Mouse (Mus musculus) urinary bladder, adult 18-20 months (tissue): ENCODE measurements around the gene Zbtb17.

Experiments
- DNase-seq, 2 experiments: peaks; one replicate each; pipeline ENCODE4 v3.0.0; 2022; ENCODE audit warnings: low spot score in 2 of 2, mixed read lengths in 2 of 2

The Zbtb17 gene

GRCm38 (mm10) chr4:141444451-141445327 lies at the start of gene Zbtb17:
Gene Zbtb17, plus strand, starts transcription at chr4:141444654.
- DNase-seq, result peak; percentile 82 to 84

GRCm38 (mm10) chr4:141394751-141395150 lies 49.7 kb upstream of the Zbtb17 start:
- no peak for DNase-seq

DNA sequence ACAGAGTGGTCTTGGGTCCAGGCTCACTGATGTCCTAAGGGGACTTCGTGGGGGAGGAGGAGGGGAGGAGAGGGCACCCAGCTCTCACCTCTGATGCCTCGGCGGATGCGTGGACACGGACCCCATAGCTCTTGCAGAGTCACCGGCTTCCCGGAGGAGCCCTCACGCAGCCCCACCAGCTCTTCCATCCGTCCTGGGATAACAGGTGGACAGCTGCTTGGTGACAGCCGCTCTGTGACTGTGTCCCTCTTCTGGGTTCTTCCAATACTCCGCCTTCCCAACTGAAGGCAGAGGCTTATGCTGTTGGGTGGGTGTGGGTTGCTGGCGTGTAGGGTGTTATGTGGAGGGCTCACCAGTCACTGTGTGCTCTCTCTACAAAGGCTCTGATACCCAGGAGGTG lies 46.6 kb upstream of the Zbtb17 start:
- no peak for DNase-seq

DNA sequence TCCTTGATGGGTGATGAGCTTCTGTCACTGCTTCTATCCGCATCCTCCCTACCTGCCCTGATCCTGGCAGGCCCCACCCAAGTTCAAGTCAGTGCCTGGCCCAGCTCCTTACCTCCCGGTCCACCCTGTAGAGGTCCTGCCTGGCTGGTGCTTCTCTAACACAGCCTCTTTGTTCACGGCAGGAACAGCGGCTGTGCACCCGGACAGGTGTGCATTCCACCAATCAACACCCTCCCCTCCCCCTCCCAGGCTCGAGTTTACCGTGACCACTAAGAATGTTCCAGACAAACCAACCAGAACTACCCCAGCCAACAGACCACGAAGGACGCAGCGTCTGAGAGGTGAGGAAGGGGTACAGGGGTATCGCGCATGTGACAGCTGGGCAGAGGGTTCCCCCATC lies 45.9 kb upstream of the Zbtb17 start, which contains the start of gene Clcnka:
Gene Clcnka (minus strand): TSS at position 180 of the 400 bp plus-strand sequence.
- no peak for DNase-seq

GRCm38 (mm10) chr4:141400171-141400570 lies 44.3 kb upstream of the Zbtb17 start:
- no peak for DNase-seq

DNA sequence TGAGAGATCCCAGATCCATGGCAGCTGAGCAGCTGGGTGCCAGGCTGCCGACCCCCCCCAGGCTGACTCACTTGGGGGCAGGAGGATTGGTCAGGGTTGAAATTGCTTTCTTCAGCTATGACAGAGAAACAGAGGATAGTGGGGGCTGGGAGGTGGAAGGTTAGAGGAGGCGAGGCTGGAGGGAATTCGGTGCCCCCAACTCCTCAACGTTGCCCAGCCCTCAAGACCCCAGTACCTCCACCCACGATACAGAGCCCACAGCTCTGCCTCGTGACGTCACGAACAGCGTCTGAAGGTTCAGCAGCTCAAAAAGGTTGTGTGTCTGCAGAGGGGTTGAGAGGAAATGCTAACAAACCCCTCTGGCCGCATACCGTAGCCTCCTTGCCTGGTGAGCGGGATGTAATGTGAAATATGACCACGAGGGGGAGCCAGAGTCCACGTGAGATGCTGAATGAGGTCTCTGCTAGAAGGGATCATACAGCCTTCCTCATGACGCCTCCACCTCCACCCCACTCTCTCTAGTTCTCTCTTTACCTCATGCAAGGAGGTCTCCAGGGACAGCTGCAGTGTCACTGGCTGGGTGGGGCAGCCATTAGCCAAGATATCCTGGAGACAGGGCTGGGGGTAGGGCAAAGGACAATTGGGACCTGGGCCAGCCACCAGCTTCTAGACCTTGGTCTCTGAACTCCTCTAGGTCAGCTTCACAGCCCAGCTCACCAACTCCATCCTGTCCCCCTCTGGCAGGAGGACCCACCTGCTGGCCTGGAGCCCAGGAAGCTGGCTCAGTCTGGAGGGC lies 39.7 kb upstream of the Zbtb17 start:
- DNase-seq, result peak; percentile 70 to 82

DNA sequence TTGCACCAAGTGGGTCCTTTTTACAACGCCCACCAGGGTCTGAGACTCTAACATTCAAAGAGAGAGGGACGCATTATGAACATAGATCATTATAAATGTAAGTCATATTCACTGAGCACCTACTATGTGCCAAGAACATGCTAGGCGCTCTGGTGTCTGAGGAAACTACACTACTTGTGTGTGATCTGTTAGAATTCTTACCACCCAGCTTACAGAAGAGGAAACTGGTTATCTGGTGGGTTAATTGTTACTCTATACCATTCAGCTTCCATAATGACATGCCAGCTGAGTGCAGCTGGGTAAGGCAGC lies 39.2 kb upstream of the Zbtb17 start:
- no peak for DNase-seq

DNA sequence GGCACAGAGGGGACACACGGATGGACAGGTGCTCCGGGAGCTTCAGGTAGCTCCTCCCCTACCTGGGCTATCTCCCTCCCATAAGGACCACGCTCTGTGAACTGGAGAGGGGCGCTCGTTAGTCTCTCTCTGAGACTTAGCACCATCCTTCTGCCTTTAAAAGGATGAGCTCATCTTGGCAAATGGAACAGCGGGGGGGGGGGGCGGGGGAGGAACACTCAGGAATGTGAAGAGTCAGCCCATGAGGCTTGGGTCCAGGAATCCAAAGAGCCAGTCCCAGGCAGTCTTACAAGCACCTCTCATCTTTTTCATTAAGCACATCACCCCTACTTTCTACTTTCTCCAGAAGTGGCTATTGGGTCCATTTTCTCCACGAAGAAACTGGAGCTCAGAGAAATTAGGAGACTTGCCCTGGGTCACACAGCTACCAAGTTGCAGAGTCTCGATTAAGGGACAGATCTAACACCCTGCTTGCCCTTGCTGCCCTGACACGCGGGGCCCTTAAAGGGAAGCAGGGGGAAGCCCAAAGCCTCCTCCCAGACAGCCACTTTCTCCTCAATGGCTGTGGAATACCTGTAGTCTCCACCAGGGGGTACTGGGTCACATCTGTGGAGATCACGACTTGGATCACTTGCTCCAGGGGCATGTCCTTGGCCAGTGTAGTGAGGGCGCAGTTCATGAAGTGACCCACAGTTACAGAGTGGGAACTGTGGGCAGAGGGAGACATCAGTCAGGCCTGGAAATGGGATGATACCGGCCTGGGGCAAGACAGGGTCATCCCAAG lies 37.7 kb upstream of the Zbtb17 start:
- DNase-seq, result peak in 1 of 2 experiments; percentile 40

DNA sequence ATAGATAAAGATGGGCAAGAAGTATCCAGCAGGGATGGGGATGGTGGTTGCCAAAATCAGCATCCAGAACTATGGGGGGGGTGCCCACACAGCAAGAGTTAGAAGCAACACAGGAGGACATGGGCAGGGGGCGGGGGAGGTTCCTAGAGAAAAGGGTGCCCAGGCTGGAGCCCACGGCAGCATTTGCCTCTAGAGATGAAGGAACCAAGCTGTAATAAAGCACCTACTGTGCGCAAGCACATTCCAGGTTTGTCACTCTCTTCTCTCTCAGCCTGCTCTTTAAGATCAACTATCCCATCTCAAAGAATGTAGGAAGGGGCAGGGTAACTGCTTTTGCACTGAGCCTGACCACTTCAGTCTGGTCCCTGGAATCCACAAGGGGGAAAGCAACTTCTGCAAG lies 35.9 kb upstream of the Zbtb17 start:
- DNase-seq, result no peak

GRCm38 (mm10) chr4:141411430-141411992 lies 32.9 kb upstream of the Zbtb17 start:
- no peak for DNase-seq

GRCm38 (mm10) chr4:141415924-141416323 lies 28.5 kb upstream of the Zbtb17 start, which contains the start of gene Clcnkb:
Gene Clcnkb, minus strand, starts transcription at chr4:141416014.
- DNase-seq, result no peak

- no peak for DNase-seq
Observed at GRCm38 (mm10) chr4:141419398-141420191, 24.9 kb upstream of the Zbtb17 start.

DNA sequence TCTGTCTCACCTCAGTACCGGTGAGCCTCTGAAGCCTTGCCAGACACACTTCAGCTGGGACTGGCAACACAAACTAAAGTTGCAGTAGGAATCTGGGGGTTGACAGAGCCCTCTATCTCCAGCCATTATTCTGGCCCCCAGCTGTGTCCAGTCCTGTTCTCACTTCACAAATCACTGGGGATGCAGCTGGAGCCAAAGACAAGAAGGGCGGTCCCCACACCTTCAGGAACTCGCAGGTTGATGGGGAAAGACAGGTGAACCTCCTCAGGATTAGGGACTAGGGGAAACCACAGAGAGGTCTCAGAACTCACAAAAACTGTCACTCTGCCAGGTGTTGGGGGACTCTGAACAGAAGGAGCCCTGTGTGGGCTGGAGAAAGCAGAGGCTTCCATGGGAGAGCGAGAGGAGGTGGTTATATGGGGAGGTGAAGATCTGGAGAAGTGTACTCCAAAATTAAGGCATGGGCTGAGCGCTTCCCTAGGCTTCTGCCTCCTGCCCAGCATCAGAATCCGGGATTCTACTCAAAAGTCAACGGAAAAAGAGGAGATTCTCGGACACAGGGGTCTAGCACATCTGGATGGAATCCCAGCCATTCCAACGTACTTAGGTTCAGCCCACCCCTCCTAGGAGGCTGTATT lies 24.1 kb upstream of the Zbtb17 start, which contains the start of gene Hspb7:
Gene Hspb7 (plus strand): TSS at position 588 of the 638 bp plus-strand sequence.
- DNase-seq, result no peak

DNA sequence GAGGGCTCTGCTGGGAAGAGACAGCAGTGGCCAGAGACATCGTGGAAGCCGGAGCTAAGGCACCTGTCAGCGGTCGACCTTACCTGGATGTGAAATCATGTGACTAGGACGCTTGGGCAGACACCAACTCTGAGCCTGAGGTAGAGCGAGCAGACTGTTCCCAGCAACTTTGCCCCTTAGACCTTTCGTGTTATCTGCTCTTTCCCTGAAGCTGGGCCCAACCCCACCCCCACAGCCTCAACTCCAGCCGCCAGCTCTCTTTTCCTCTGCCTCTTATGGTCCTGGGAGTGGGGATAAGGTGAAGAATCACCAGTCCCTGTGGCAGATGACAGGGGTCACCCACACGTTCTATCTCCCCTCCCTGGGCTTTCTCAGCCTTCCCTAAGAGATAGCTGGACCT lies 23.6 kb upstream of the Zbtb17 start:
- no peak for DNase-seq

GRCm38 (mm10) chr4:141421423-141421822 lies 23.0 kb upstream of the Zbtb17 start:
- peak in 1 of 2 experiments; percentile 56 for DNase-seq

- no peak for DNase-seq
Observed at GRCm38 (mm10) chr4:141422841-141423240, 21.6 kb upstream of the Zbtb17 start.

GRCm38 (mm10) chr4:141423288-141423687 lies 21.2 kb upstream of the Zbtb17 start:
- DNase-seq, result no peak

- no peak for DNase-seq
Observed at GRCm38 (mm10) chr4:141423691-141424431, 20.6 kb upstream of the Zbtb17 start.
